Mouse (Mus musculus): ENCODE results near the gene Scn1b. TPM values are rescaled to one million over a fixed set of nuclear protein-coding genes. Genes with fewer than 3 reads are reported as not detected.

Gene Scn1b
- total RNA-seq, 2 experiments from 2014 or later = not detected

DNA sequence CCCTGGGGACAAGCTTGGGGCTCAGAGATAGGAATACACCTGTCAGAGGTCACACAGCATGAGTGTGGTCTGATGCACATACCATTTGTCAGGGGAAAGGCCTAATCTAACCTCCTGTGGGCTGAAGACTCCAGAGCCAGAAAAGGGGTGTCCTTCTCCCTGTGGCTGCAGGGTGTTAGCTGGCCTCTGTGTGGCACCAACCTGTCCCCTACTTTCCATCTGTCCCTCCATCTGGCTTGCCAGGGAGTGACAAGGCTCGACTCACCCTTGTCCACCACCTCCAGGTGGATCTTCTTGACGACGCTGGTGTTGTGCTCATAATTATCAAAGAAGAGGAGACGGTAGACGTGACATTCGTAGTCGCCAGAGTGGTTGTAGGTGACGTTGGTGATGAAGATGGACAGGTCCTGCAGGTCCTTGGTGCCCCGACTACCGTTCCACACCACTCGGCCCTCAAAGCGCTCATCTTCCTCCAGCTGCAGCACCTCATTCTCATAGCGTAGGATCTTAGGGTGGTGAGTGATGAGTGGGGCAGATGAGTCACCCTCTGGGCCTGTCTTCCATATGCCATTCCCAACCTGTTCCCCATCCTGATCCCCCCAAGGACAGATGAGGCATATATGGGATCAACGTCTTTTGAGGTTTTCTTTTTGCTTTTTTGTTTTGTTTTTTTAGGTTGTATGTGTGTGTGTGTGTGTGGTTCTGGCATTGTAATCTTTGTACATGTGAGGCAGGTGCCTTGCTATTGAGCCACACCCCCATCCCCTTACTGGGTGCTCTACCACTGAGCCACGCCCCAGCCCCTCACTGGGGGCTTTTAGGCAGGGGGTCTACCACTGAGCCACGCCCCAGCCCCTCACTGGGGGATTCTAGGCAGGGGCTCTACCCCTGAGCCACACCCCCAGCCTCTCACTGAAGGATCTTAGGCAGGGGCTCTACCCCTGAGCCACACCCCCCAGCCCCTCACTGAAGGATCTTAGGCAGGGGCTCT lies 3.9 kb downstream of the Scn1b start:
- ATAC-seq (replicated peaks; ENCODE audit: low FRiP score, poor library complexity, severe bottlenecking) = no peak

DNA sequence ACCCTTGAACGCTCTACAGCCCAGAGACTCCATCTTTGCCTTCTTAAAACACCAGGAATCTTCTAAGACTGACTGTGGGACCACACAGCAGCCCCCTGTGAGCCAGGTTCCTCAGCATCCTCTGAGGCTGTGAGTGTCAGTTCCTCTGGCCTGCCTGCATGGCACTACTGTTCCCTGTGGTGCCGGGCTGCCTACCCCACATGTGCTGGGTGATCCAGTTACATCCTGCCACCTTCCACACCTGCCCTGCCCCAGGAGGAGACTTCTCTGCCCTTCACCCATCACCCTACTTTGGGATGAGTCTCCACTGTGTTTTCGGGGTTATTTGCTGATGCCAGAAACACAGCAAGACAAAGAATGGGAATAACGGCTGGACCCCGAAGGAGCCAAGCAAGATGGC lies 7.2 kb downstream of the Scn1b start:
- ATAC-seq (replicated peaks; ENCODE audit: low FRiP score, poor library complexity, severe bottlenecking) = no peak

DNA sequence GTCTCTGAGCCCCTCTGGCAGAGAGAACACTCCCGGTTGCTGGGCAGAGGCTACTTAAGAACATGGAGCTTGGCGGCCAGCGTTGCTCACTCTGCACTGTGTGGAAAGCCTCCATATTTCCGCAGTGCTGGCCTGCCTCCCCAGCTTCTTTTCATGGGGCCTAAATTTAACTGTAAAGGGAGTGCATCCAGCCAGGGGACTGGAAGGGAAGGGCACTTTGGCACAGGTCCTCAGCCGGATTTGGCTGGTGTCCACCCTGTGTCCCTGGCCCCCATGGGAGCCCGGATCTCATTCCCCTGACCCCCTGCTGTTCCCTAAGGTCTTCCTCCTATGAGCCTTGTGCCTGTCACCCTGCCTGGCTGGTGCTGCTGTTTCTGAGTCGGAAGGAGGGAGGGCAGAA lies 8.3 kb downstream of the Scn1b start:
- ATAC-seq (replicated peaks; ENCODE audit: low FRiP score, poor library complexity, severe bottlenecking) = no peak

DNA sequence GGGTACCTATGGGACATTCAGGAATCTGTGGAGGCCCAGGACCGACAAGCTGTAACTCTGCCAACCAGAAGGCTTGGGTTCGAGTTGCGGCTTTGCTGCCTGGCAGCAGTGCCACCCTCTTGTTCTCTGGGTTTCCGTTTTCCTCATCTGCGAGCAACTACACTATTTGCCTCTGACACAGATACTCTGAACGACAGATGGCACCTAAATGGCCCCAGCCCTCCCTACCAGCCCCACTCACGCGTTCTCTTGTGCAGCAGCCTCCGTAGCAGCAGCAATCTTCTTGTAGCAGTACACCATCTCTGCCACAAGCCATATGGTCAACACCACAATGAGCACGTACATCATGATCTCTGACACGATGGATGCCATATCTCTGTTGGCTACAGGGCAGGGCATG lies 9.3 kb downstream of the Scn1b start:
- ATAC-seq (replicated peaks; ENCODE audit: low FRiP score, poor library complexity, severe bottlenecking) = no peak

DNA sequence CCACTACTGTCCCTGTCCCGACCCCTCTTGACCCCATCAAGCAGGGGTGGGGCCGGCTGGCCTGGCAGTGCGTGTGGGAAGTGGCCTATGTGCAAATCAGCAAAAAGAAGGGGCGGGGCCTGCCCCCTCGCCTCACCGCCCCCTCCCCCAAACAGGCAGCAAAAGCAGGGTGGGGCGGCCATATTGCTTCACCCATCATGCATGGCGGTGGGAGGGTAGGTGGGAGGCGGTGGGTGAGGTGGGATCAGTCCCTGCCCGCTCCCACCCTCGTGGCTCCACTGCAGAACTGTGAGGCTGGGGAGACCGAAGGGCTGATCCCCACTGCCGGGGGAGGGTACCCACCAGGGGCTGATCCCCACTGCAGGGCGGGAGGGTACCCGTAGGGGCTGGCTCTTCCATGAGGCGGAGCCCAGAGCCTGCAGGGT lies 10.1 kb downstream of the Scn1b start:
- no peak for ATAC-seq (replicated peaks; ENCODE audit: low FRiP score, poor library complexity, severe bottlenecking)

DNA sequence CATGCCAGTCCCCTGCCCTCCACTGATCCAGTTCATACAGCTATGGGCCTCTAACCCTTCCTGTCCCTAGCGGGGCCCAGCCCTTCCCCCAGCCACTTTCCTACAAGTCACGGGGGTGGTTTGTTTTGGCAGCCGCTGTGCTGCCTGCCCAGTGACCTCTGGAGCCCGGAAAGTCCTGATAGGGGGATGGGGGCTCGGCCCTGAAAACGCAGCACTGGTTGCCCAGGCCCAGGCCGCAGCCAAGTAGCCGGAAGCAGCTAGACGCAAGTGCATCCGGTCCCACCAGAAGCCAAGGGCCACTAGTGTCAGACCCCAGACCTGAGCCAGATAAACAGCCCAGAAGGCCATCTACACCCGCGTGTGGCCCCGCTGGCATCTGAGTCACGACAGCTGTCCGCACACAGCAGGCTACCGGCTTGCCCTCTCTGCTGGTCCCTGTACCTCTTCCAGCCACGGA lies 11.2 kb downstream of the Scn1b start:
- ATAC-seq (replicated peaks; ENCODE audit: low FRiP score, poor library complexity, severe bottlenecking) = no peak

DNA sequence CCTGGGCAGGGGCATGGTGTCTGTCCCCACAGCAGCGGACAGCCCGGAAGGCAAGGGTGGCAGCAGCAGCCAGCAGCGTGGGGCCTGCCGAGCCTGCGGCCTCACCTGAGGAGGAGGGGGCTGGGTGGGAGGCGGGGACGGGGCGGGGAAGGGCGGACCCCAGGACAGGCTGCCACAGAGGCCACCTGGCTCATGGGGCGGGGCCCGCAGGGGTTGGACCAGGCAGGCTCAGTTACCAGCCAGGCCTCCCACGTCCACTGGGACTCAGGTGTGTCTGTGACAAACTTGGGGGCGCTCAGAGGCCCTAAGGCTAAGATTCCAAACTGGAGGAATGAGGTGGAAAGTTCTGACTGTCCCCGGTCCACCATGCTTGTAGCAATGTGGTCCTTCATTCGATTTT lies 11.6 kb downstream of the Scn1b start, which contains the start of gene Hpn:
Hpn (minus strand) TSS at position 109 of the 400 bp plus-strand sequence.
- no peak for ATAC-seq (replicated peaks; ENCODE audit: low FRiP score, poor library complexity, severe bottlenecking)

DNA sequence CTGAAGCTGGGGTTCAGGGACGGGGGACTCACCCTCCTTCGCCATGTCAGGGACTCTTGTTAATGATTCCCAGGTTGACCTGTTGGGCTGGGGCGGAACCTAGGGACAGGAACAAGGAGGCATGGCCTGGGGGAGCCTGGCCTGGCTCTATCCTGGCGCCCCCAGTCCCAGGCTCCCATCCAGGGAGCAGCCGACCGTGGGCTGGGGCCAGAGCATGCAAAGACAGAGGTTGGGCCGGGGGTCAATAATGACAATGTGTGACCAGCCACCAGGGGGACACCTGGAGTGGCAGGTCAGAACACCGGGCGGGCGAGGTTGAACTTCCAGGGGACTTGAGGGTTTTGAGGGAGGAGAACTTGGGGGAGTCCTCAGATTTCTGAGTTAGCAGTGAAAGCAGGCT lies 12.2 kb downstream of the Scn1b start:
- no peak for ATAC-seq (replicated peaks; ENCODE audit: low FRiP score, poor library complexity, severe bottlenecking)

DNA sequence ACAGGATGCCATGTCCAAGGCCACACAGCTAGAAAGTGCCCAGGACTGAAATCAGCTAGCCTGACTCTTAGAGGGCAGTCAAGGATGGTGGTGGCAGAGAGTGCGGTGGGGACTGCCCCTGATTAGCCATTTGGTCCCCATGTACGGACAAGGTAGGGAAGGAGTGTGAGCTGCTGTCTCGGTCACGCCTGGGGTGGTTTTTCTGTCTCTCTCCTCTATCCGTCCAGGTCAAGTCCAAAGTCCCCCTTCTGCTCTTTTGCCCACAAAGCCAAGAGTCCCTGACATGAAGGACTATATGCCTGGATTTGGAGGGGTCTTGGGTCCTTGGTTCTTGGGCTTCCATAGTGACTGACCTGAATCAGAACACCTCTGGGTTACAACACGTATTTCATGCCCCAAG lies 13.0 kb downstream of the Scn1b start:
- ATAC-seq (replicated peaks; ENCODE audit: low FRiP score, poor library complexity, severe bottlenecking) = no peak

DNA sequence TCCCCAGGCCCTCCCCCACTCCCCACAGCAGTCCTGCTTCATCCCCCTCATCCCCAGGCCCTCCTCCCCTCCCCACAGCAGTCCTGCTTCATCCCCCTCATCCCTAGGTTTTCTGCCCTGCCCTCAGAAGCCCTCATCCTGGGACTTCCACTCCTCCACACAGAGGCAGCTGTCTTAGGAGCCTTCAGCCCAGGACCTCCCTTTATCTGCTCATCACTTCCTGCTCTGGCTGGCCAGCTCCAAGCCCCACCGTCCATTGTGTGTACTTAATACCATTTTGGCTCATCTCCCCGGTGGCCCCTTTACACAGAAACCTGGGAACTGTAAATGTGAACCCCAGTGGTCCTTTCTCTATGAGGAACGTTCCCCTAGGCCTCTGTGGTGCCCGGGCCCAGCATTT lies 14.8 kb downstream of the Scn1b start:
- ATAC-seq (replicated peaks; ENCODE audit: low FRiP score, poor library complexity, severe bottlenecking) = no peak

DNA sequence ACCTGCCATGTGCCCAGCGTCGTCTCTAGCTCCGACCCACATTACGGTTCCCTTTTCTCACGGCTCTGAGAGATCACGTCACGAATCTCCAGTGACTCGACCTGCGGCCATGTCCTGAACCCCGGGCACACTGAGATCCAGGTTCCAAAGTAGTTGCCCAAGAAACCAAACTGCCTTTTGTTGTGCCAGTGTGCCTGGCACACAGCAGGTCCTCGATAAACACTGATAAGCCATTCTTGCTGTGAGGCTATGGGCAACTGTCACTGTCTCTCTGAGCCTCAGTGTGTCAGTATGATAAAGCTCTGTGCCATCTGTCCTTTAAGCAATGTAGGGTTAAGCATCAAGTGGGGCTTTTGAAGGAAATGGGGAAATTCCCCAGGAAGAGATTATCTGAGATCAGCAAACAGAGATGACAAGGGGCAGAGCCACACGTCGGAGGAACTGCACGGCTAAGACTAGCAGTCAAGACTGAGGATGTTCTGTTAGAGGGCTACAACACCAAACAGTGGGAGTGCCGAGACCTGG lies 15.9 kb downstream of the Scn1b start:
- no peak for ATAC-seq (replicated peaks; ENCODE audit: low FRiP score, poor library complexity, severe bottlenecking)

DNA sequence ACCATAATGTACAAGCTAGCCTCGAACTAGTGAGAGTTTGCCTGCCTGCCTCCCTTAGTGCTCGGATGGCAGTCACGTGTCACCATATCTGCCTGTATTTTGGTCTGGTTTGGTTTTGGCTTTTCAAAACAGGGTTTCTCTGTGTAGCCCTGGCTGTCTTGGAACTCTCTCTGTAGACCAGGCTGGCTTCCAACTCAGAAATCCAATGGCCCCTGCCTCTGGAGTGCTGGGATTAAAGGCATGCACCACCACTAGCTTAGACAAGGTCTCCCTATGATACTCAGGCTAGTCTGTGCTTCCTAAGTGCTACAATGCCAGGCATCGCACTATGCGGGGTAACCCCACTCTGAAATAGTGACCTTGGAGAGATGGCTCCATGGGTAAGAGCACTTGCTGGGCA lies 17.0 kb downstream of the Scn1b start:
- ATAC-seq (replicated peaks; ENCODE audit: low FRiP score, poor library complexity, severe bottlenecking) = no peak

DNA sequence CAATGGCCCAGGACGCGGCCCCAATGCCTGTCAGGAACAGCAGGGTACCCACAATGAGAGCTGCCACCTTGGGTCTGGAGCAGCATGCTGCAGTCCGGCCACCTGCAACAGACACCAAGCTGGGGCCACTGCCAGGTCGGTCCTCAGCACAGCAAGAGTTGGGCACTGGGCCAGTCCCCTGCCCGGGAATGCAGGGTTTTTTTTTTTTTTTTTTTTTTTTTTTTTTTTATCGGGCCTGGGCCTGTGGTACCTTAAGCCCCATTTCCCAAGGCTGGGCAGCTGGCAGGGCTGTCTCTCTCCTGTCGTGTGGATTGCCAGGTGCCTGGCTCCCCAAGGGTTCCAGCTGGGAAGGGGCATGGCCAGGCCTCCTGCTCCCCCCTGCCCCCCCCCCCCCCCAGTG lies 17.7 kb downstream of the Scn1b start:
- no peak for ATAC-seq (replicated peaks; ENCODE audit: low FRiP score, poor library complexity, severe bottlenecking)

DNA sequence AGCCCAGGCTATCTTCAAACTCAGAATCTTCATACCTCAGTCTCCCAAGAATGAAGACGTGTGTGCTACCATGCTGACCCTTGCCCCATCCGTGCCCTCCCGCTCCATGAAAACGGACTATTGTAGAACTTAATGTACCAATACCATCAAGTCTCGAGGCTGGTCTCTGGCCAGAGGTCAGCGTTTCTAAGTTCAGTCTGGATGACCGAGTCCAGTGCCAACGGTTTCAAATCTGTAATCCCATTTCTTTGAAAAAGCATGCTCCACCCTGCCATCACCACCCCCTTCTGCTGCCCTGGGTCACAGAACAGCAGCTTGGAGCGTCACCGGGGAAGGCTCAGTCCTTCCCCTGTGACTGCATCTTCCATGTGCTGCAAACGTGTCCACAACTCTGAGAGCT lies 19.0 kb downstream of the Scn1b start:
- no peak for ATAC-seq (replicated peaks; ENCODE audit: low FRiP score, poor library complexity, severe bottlenecking)

DNA sequence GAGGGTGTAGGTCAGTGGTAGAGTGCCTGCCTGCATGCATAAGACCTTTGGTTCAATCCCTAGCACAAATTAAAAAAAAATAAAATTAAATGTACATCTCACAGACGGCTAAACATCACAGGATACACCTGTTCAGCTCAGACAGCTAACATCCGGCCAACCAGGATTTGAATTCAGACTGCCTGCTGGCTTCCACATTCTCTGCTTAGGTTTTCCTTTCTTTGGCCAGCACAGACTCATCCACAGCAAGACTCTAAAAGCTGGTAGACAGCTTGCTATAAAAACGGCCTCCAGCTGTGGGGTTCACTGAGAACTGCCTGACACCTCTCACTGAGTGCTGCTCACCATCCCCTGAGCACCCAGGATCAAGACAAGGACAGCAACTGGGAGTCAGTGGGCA lies 20.6 kb downstream of the Scn1b start:
- no peak for ATAC-seq (replicated peaks; ENCODE audit: low FRiP score, poor library complexity, severe bottlenecking)

DNA sequence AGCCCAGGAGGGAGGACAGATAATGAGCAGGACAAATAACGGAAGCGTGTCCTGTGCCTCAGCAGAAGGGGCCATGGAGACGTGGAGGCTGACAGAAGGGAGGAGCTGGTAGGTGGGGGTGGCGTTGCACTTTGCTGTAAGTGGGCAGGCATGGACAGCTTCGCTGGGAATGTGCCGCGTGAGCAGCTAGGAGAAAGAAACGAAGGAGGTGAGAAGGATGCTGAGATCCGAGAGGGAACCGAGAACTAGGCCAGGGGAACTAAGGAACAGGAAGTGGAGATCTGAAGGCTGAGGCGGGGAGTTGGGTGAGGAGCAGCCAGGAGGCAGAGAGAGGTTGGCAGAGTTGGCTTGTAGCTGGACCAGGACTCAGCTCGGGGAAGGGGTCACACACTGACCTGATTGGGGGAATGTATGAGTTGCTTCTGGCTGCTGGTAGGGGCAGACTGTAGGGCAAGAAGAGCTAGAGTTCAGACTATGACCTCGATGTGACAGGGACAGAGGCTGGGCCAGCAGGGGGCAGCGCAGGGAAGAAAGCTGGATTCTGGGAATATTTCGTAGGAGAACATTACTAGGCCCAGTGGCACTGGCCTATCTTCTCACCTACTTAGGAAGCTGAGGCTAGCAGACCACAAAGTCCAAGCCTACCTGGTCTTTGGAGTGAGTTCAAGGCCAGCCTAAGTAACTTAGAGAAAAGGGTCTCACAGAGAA lies 21.6 kb downstream of the Scn1b start:
- no peak for ATAC-seq (replicated peaks; ENCODE audit: low FRiP score, poor library complexity, severe bottlenecking)

DNA sequence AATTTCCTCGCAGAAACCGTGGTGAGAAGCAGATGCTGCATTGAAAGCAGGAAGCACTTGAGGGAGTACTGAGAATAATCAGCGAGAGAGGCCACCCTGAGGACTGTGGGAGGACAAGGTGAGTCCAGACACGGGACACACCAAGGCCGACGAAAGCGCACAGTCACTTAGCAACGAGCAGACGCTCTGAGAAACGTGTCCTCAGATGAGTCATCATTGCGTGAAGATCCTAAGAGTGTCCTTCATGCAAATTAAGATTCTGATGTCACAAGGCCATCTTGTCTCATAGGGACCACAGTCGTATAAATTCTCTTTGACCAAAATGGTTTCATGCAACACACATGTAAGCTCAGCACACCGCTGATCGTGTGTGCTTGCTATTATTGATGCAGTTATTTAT lies 26.0 kb downstream of the Scn1b start:
- ATAC-seq (replicated peaks; ENCODE audit: low FRiP score, poor library complexity, severe bottlenecking) = no peak

DNA sequence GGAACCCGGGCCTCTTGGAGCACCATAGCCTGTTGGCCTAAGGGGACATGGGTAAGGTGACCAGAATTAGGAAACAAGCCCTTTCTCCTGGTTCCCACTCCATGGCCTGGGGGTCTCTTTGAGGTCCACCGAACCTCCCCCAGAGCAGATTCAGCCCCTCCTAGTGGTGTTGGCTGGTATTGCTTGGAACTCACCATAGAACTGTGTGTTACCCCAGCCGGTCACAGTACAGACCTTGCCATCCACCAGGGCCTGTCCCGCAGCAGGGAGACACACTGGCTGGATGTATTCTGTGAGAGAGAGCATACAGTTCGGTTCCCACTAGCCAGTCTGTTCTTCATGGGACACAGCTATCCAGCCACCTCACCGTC lies 27.2 kb downstream of the Scn1b start:
- no peak for ATAC-seq (replicated peaks; ENCODE audit: low FRiP score, poor library complexity, severe bottlenecking)

DNA sequence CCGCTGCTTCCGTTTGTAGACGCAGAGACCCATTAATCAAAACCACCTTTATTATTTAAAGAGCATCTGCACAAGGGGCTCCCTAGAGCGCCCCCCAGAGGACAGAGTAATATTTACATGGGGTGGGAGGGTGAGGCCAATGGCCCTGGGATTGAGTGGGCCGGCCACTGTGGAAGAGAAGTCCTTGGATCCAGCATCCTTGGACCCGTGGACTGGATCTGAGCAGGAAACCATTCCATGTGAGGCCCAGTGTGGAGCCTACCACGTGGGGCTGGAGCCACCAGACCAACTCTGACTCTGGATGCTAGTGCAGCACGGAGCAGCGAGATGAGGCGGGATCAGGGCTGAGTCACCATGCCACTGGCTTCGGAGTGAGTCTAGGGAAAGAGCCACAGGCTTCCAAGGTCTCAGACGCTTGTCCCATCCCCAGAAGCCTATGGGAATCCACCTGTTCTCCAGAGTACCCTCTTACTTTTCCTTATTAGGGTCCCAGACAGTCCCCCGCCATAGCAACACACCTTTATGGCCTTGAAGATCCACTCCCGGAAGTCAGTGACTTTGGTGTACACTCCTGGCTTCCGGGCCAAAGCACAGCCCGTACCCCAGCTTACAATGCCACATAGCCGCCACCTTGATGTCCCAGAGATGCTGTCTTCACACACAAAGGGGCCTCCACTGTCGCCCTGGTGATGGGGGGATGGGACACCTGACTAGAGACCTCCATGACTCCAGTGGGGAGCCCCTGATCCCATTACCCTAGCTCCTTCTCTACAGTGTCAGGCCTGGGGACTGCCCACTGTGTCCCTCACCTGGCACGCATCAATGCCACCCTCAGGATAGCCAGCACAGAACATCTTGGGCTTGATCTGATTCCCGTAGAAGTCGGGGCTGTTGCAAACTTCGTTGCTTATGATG lies 27.8 kb downstream of the Scn1b start:
- no peak for ATAC-seq (replicated peaks; ENCODE audit: low FRiP score, poor library complexity, severe bottlenecking)

Measured in erythroid progenitor cell, adult 5-6 weeks (primary cell).